Mouse (Mus musculus): ENCODE results near the gene Dync1li1. TPM values are rescaled to one million over a fixed set of nuclear protein-coding genes. Genes with fewer than 3 reads are reported as not detected.
A peak's percentile ranks its signal among the peaks of the same experiment; 100 is the strongest.
"Not testable (repeated sequence)": the region's sequence is repeated elsewhere in the genome, so short reads cannot be mapped to it uniquely, and the experiment has no call there.

Dync1li1 gene
- polyA plus RNA-seq, 1 experiment from 2014 or later, result 94.0 TPM

- Histone ChIP-seq H3K4me1 (ENCODE audit: control insufficient read depth, insufficient read depth, low read length) (no peaks in the 10 kb centered on the region), H3K36me3 (ENCODE audit: control insufficient read depth, insufficient read depth, low read length) (peaks cover 2% of the 10 kb centered on the region; the same call in 1 of the 2 replicates), H3K4me2 (ENCODE audit: low read depth) (no peak overlapping the region), H3K9me3 (ENCODE audit: control insufficient read depth, low read length) (no peaks in the 10 kb centered on the region), H3K27ac (ENCODE audit: low read depth, low read length) (no peak overlapping the region), H3K27me3 (ENCODE audit: control insufficient read depth, insufficient read depth, low read length) (no peaks in the 10 kb centered on the region), H3K9ac (ENCODE audit: low read length) (no peak overlapping the region), H3K4me3 (ENCODE audit: low read depth, low read length) (no peak overlapping the region)
- 92% methylated on average over 15 of the region's 16 CpGs for WGBS
- DNase-seq (ENCODE audit: low spot score) (no peak), ATAC-seq (ENCODE audit: insufficient read depth, low FRiP score, low TSS enrichment) (no peak)
These were observed 11.5 kb downstream of the Dync1li1 start for GRCm38 (mm10) chr9:114699882-114700665.

GRCm38 (mm10) chr9:114701031-114701430 lies 12.4 kb downstream of the Dync1li1 start:
- no peak overlapping the region for H3K9ac ChIP-seq (ENCODE audit: low read length)
- no peak overlapping the region for H3K27ac ChIP-seq (ENCODE audit: low read depth, low read length)
- H3K4me1 ChIP-seq (ENCODE audit: control insufficient read depth, insufficient read depth, low read length), result no peaks in the 10 kb centered on the region
- no peaks in the 10 kb centered on the region for H3K9me3 ChIP-seq (ENCODE audit: control insufficient read depth, low read length)
- no peak overlapping the region for H3K4me3 ChIP-seq (ENCODE audit: low read depth, low read length)
- H3K36me3 ChIP-seq (ENCODE audit: control insufficient read depth, insufficient read depth, low read length), result peaks cover 9% of the 10 kb centered on the region; the same call in 1 of the 2 replicates
- WGBS, result 93% methylated on average over 2 of the region's 2 CpGs
- no peak overlapping the region for H3K4me2 ChIP-seq (ENCODE audit: low read depth)
- ATAC-seq (ENCODE audit: insufficient read depth, low FRiP score, low TSS enrichment) (no peak), DNase-seq (ENCODE audit: low spot score) (no peak)
- no peaks in the 10 kb centered on the region for H3K27me3 ChIP-seq (ENCODE audit: control insufficient read depth, insufficient read depth, low read length)

- Histone ChIP-seq H3K27ac (ENCODE audit: low read depth, low read length) (no peak overlapping the region), H3K36me3 (ENCODE audit: control insufficient read depth, insufficient read depth, low read length) (peaks cover 9% of the 10 kb centered on the region; the same call in 1 of the 2 replicates), H3K27me3 (ENCODE audit: control insufficient read depth, insufficient read depth, low read length) (no peaks in the 10 kb centered on the region), H3K4me1 (ENCODE audit: control insufficient read depth, insufficient read depth, low read length) (no peaks in the 10 kb centered on the region), H3K9ac (ENCODE audit: low read length) (no peak overlapping the region), H3K4me3 (ENCODE audit: low read depth, low read length) (no peak overlapping the region), H3K4me2 (ENCODE audit: low read depth) (no peak overlapping the region), H3K9me3 (ENCODE audit: control insufficient read depth, low read length) (no peaks in the 10 kb centered on the region)
- 92% methylated on average over 4 of the region's 4 CpGs for WGBS
- DNase-seq (ENCODE audit: low spot score) (no peak), ATAC-seq (ENCODE audit: insufficient read depth, low FRiP score, low TSS enrichment) (no peak)
These were observed 13.3 kb downstream of the Dync1li1 start for GRCm38 (mm10) chr9:114701921-114702320.

GRCm38 (mm10) chr9:114707805-114708204 lies 19.2 kb downstream of the Dync1li1 start:
- 95% methylated on average over 4 of the region's 4 CpGs for WGBS
- peaks cover 15% of the 10 kb centered on the region for H3K36me3 ChIP-seq (ENCODE audit: control insufficient read depth, insufficient read depth, low read length)
- H3K4me3 ChIP-seq (ENCODE audit: low read depth, low read length), result no peak overlapping the region
- no peak overlapping the region for H3K27ac ChIP-seq (ENCODE audit: low read depth, low read length)
- H3K27me3 ChIP-seq (ENCODE audit: control insufficient read depth, insufficient read depth, low read length), result no peaks in the 10 kb centered on the region
- no peak for DNase-seq (ENCODE audit: low spot score)
- no peak overlapping the region for H3K4me2 ChIP-seq (ENCODE audit: low read depth)
- H3K4me1 ChIP-seq (ENCODE audit: control insufficient read depth, insufficient read depth, low read length), result no peaks in the 10 kb centered on the region
- H3K9ac ChIP-seq (ENCODE audit: low read length), result no peak overlapping the region
- H3K9me3 ChIP-seq (ENCODE audit: control insufficient read depth, low read length), result no peaks in the 10 kb centered on the region
- no peak for ATAC-seq (ENCODE audit: insufficient read depth, low FRiP score, low TSS enrichment)

GRCm38 (mm10) chr9:114710345-114710744 lies 21.8 kb downstream of the Dync1li1 start:
- WGBS, result 84% methylated on average over 7 of the region's 7 CpGs
- Histone ChIP-seq H3K27me3 (ENCODE audit: control insufficient read depth, insufficient read depth, low read length) (no peaks in the 10 kb centered on the region), H3K4me2 (ENCODE audit: low read depth) (no peak overlapping the region), H3K4me1 (ENCODE audit: control insufficient read depth, insufficient read depth, low read length) (no peaks in the 10 kb centered on the region), H3K9me3 (ENCODE audit: control insufficient read depth, low read length) (no peaks in the 10 kb centered on the region), H3K27ac (ENCODE audit: low read depth, low read length) (no peak overlapping the region), H3K4me3 (ENCODE audit: low read depth, low read length) (no peak overlapping the region), H3K36me3 (ENCODE audit: control insufficient read depth, insufficient read depth, low read length) (peaks cover 16% of the 10 kb centered on the region), H3K9ac (ENCODE audit: low read length) (no peak overlapping the region)
- DNase-seq (ENCODE audit: low spot score) (no peak), ATAC-seq (ENCODE audit: insufficient read depth, low FRiP score, low TSS enrichment) (no peak)

GRCm38 (mm10) chr9:114713481-114713880 lies 24.9 kb downstream of the Dync1li1 start:
- no peaks in the 10 kb centered on the region for H3K9me3 ChIP-seq (ENCODE audit: control insufficient read depth, low read length)
- no peak overlapping the region for H3K9ac ChIP-seq (ENCODE audit: low read length)
- ATAC-seq (ENCODE audit: insufficient read depth, low FRiP score, low TSS enrichment) (no peak), DNase-seq (ENCODE audit: low spot score) (no peak)
- H3K4me3 ChIP-seq (ENCODE audit: low read depth, low read length), result no peak overlapping the region
- H3K36me3 ChIP-seq (ENCODE audit: control insufficient read depth, insufficient read depth, low read length), result peaks cover 15% of the 10 kb centered on the region
- no peaks in the 10 kb centered on the region for H3K27me3 ChIP-seq (ENCODE audit: control insufficient read depth, insufficient read depth, low read length)
- WGBS, result 91% methylated on average over 7 of the region's 7 CpGs
- no peak overlapping the region for H3K4me2 ChIP-seq (ENCODE audit: low read depth)
- H3K4me1 ChIP-seq (ENCODE audit: control insufficient read depth, insufficient read depth, low read length), result no peaks in the 10 kb centered on the region
- no peak overlapping the region for H3K27ac ChIP-seq (ENCODE audit: low read depth, low read length)

GRCm38 (mm10) chr9:114716677-114717331 lies 28.2 kb downstream of the Dync1li1 start:
- no peak overlapping the region for H3K4me3 ChIP-seq (ENCODE audit: low read depth, low read length)
- WGBS, result 70% methylated on average over 18 of the region's 18 CpGs
- H3K36me3 ChIP-seq (ENCODE audit: control insufficient read depth, insufficient read depth, low read length), result peaks cover 15% of the 10 kb centered on the region
- no peak for ATAC-seq (ENCODE audit: insufficient read depth, low FRiP score, low TSS enrichment)
- no peak overlapping the region for H3K27ac ChIP-seq (ENCODE audit: low read depth, low read length)
- no peak overlapping the region for H3K9ac ChIP-seq (ENCODE audit: low read length)
- no peaks in the 10 kb centered on the region for H3K27me3 ChIP-seq (ENCODE audit: control insufficient read depth, insufficient read depth, low read length)
- H3K4me2 ChIP-seq (ENCODE audit: low read depth), result no peak overlapping the region
- no peaks in the 10 kb centered on the region for H3K9me3 ChIP-seq (ENCODE audit: control insufficient read depth, low read length)
- DNase-seq (ENCODE audit: low spot score), result no peak
- no peaks in the 10 kb centered on the region for H3K4me1 ChIP-seq (ENCODE audit: control insufficient read depth, insufficient read depth, low read length)

- DNase-seq (ENCODE audit: low spot score) (peak; percentile 31), ATAC-seq (ENCODE audit: insufficient read depth, low FRiP score, low TSS enrichment) (no peak)
- Histone ChIP-seq H3K36me3 (ENCODE audit: control insufficient read depth, insufficient read depth, low read length) (peaks cover 9% of the 10 kb centered on the region), H3K4me3 (ENCODE audit: low read depth, low read length) (no peak overlapping the region), H3K27ac (ENCODE audit: low read depth, low read length) (no peak overlapping the region), H3K9ac (ENCODE audit: low read length) (no peak overlapping the region), H3K4me1 (ENCODE audit: control insufficient read depth, insufficient read depth, low read length) (peaks cover 6% of the 10 kb centered on the region), H3K27me3 (ENCODE audit: control insufficient read depth, insufficient read depth, low read length) (no peaks in the 10 kb centered on the region), H3K4me2 (ENCODE audit: low read depth) (no peak overlapping the region), H3K9me3 (ENCODE audit: control insufficient read depth, low read length) (no peaks in the 10 kb centered on the region)
- WGBS, result 4% methylated on average over 3 of the region's 3 CpGs
These were observed 38.7 kb downstream of the Dync1li1 start for GRCm38 (mm10) chr9:114727315-114727714.

- H3K9me3 ChIP-seq (ENCODE audit: control insufficient read depth, low read length); H3K4me1 ChIP-seq (ENCODE audit: control insufficient read depth, insufficient read depth, low read length); ATAC-seq (ENCODE audit: insufficient read depth, low FRiP score, low TSS enrichment); DNase-seq (ENCODE audit: low spot score); H3K27me3 ChIP-seq (ENCODE audit: control insufficient read depth, insufficient read depth, low read length); H3K27ac ChIP-seq (ENCODE audit: low read depth, low read length); H3K9ac ChIP-seq (ENCODE audit: low read length); H3K4me3 ChIP-seq (ENCODE audit: low read depth, low read length); H3K36me3 ChIP-seq (ENCODE audit: control insufficient read depth, insufficient read depth, low read length); H3K4me2 ChIP-seq (ENCODE audit: low read depth): not testable (repeated sequence)
- 69% methylated on average over 2 of the region's 2 CpGs for WGBS
These were observed 39.8 kb downstream of the Dync1li1 start for GRCm38 (mm10) chr9:114728432-114728831.

Measured in neural tube, embryonic 11.5 days (tissue).